Mouse (Mus musculus) right cerebral cortex, postnatal 25 days (tissue): ENCODE results near the gene Cmss1.
A peak's percentile ranks its signal among the peaks of the same experiment; 100 is the strongest.

Source experiments
- DNase-seq: peaks from one replicate; pipeline ENCODE4 v3.0.0; 2022

Cmss1 gene

GRCm38 (mm10) chr16:57556244-57556643 lies 50.4 kb downstream of the Cmss1 start:
- no peak for DNase-seq

- no peak for DNase-seq
Observed at GRCm38 (mm10) chr16:57555667-57556066, 51.0 kb downstream of the Cmss1 start.

- DNase-seq, result no peak
Observed at GRCm38 (mm10) chr16:57554886-57555400, 51.7 kb downstream of the Cmss1 start.

GRCm38 (mm10) chr16:57553235-57553634 lies 53.4 kb downstream of the Cmss1 start:
- no peak for DNase-seq

- no peak for DNase-seq
Observed at GRCm38 (mm10) chr16:57552709-57553108, 54.0 kb downstream of the Cmss1 start.

GRCm38 (mm10) chr16:57551617-57552016 lies 55.0 kb downstream of the Cmss1 start:
- DNase-seq, result no peak

- DNase-seq, result no peak
Observed at GRCm38 (mm10) chr16:57550817-57551216, 55.8 kb downstream of the Cmss1 start.

- no peak for DNase-seq
Observed at GRCm38 (mm10) chr16:57550088-57550487, 56.6 kb downstream of the Cmss1 start.

- DNase-seq, result peak; percentile 61
Observed at GRCm38 (mm10) chr16:57549061-57550037, 57.3 kb downstream of the Cmss1 start.

GRCm38 (mm10) chr16:57548608-57549007 lies 58.1 kb downstream of the Cmss1 start:
- DNase-seq, result no peak

GRCm38 (mm10) chr16:57546355-57546754 lies 60.3 kb downstream of the Cmss1 start:
- no peak for DNase-seq

GRCm38 (mm10) chr16:57544441-57544840 lies 62.2 kb downstream of the Cmss1 start:
- DNase-seq, result no peak

GRCm38 (mm10) chr16:57543243-57543642 lies 63.4 kb downstream of the Cmss1 start:
- no peak for DNase-seq

GRCm38 (mm10) chr16:57536511-57536910 lies 70.2 kb downstream of the Cmss1 start:
- no peak for DNase-seq

- no peak for DNase-seq
Observed at GRCm38 (mm10) chr16:57534811-57535210, 71.9 kb downstream of the Cmss1 start.

- no peak for DNase-seq
Observed at GRCm38 (mm10) chr16:57534365-57534764, 72.3 kb downstream of the Cmss1 start.

GRCm38 (mm10) chr16:57532081-57532493 lies 74.6 kb downstream of the Cmss1 start:
- no peak for DNase-seq

GRCm38 (mm10) chr16:57530547-57530946 lies 76.1 kb downstream of the Cmss1 start:
- DNase-seq, result no peak

- no peak for DNase-seq
Observed at GRCm38 (mm10) chr16:57528457-57528856, 78.2 kb downstream of the Cmss1 start.

- DNase-seq, result no peak
Observed at GRCm38 (mm10) chr16:57526893-57527292, 79.8 kb downstream of the Cmss1 start.

- no peak for DNase-seq
Observed at GRCm38 (mm10) chr16:57525476-57525875, 81.2 kb downstream of the Cmss1 start.

GRCm38 (mm10) chr16:57525046-57525445 lies 81.6 kb downstream of the Cmss1 start:
- DNase-seq, result no peak

GRCm38 (mm10) chr16:57515636-57516035 lies 91.0 kb downstream of the Cmss1 start:
- DNase-seq, result no peak

GRCm38 (mm10) chr16:57514371-57514770 lies 92.3 kb downstream of the Cmss1 start:
- no peak for DNase-seq
